Mouse (Mus musculus): ENCODE measurements around the gene Fgd6. TPM values are rescaled to one million over a fixed set of nuclear protein-coding genes. Genes with fewer than 3 reads are reported as not detected.

Gene Fgd6
- polyA plus RNA-seq, 1 experiment, result not detected

DNA sequence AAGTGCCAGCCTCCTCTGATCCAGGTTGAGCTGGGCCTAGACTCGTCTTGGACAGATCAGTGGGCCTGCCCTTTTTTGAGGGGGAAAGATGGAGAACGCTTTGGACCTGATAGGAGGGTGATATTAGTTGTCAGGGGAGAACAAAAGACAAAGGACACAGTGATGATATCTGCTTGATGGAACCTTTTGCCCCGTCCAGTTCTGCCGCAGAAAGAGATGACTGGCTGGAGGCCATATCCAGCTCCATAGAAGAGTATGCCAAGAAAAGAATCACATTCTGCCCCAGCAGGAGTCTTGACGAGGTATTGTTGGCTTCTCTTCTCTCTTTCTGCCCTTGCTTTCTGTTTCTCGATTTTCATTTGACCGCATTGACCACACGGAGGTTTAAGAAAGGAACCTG, 97.3 kb downstream of the Fgd6 start:
- TF ChIP-seq CTCF (IDR thresholded peaks at IDR 0.05; ENCODE audit: insufficient read depth, low read depth, low read length), result no peak
- TF ChIP-seq POLR2A (IDR thresholded peaks at IDR 0.05; ENCODE audit: insufficient read depth, low read depth, low read length), result no peak
- no peak overlapping the region for H3K4me3 ChIP-seq (ENCODE audit: insufficient read depth, low read depth, low read length)
- no peak overlapping the region for H3K27ac ChIP-seq (ENCODE audit: insufficient read depth, low read depth, low read length)
- no peaks in the 10 kb centered on the region; the same call in 1 of the 2 replicates for H3K4me1 ChIP-seq (ENCODE audit: control insufficient read depth, insufficient read depth, low read length)
- 65% methylated on average over 8 of the region's 8 CpGs for WGBS

DNA sequence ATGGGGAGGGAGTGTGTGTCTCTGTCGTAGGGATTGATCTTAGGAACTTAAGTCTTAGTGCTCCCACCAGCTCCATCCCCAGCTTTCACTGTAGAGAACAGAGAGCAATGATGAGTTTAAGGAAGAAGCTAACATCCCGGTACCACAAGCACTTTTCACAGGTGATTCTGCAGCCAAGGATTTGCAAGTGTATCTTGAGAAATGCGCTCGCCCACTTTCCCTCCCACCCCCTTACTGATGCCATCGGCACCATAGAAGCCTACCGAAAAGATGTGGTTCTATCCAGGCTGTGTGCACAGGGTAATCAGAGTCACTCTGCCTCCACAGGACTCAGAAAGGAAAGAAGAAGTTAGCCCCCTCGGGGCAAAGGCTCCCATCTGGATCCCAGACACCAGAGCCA, 97.9 kb downstream of the Fgd6 start:
- H3K4me1 ChIP-seq (ENCODE audit: control insufficient read depth, insufficient read depth, low read length), result no peaks in the 10 kb centered on the region; the same call in 1 of the 2 replicates
- no peak for TF ChIP-seq POLR2A (IDR thresholded peaks at IDR 0.05; ENCODE audit: insufficient read depth, low read depth, low read length)
- no peak for TF ChIP-seq CTCF (IDR thresholded peaks at IDR 0.05; ENCODE audit: insufficient read depth, low read depth, low read length)
- H3K27ac ChIP-seq (ENCODE audit: insufficient read depth, low read depth, low read length), result no peak overlapping the region
- WGBS, result 84% methylated on average over 7 of the region's 7 CpGs
- H3K4me3 ChIP-seq (ENCODE audit: insufficient read depth, low read depth, low read length), result no peak overlapping the region

DNA sequence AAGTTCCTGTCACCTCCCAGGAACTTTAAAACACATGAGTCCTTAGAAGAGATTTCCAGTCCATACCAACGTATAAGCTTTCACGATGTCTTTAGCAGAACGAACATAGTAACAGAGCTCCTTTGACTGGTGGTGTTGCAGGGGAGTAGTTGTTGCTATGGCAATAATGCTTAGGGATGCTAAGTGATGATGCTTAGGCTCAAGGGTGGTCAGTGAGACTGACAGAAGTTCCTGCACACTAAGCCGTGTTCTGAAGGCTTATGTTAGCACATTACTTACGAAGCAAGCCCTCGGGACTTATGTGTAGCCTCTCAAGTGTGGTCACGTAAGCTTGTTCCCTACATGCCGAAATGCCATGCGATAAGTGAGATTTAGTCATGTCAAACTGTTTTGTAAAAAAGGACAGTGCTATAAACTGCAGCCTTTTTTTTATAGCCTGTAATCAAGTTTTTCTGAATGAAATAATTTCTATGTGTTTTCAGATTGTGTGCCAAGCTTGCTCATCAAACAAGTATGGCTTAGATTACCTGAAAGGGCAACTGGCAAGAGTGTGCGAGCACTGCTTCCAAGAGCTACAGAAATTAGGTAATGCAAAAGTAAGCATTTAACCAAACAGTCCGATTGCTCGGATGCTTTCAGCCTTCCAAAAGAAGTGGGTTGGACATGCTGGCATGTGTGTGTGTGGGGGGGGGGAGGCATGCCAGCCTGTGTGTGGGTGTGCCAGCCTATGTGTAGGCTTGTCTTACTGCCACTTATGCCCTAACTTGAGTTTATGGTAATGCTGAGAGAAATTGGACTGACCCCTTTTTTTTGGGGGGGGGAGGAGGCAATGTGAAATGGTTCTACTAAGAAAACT, 99.0 kb downstream of the Fgd6 start:
- H3K4me3 ChIP-seq (ENCODE audit: insufficient read depth, low read depth, low read length), result no peak overlapping the region
- TF ChIP-seq CTCF (IDR thresholded peaks at IDR 0.05; ENCODE audit: insufficient read depth, low read depth, low read length) (no peak), POLR2A (IDR thresholded peaks at IDR 0.05; ENCODE audit: insufficient read depth, low read depth, low read length) (no peak)
- no peak overlapping the region for H3K27ac ChIP-seq (ENCODE audit: insufficient read depth, low read depth, low read length)
- no peaks in the 10 kb centered on the region; the same call in 1 of the 2 replicates for H3K4me1 ChIP-seq (ENCODE audit: control insufficient read depth, insufficient read depth, low read length)
- 68% methylated on average over 12 of the region's 12 CpGs for WGBS

DNA sequence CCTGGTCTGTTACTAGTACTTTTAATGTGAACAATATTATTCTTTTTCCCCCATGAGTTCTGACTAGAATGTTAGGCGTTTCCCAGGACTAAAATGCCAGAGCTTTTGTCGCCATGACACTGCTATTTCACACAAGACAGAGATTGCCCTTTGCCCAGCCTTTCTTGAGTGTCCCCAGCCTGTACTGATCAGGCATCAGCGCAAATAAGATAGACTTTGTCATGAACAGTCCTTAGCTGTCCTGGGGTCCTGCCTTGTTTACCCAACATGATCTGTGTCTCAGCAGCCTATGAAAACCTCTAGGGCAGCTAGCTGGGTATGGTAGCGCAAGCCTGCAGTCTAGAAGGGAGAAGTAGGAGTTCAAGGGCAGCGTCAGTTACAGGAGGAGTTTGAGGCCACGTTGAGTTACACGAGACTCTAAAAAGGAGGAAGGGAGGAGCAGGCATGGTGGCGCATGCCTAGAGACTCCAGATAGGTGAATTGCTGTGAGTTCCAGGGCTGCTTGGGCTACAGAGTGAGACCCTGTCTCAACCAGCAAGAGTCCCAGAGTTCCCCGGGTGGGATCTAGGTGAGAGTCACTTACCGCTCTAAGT, 103.2 kb downstream of the Fgd6 start:
- no peak overlapping the region for H3K27ac ChIP-seq (ENCODE audit: insufficient read depth, low read depth, low read length)
- WGBS, result 91% methylated on average over 10 of the region's 10 CpGs
- no peaks in the 10 kb centered on the region; the same call in 1 of the 2 replicates for H3K4me1 ChIP-seq (ENCODE audit: control insufficient read depth, insufficient read depth, low read length)
- no peak overlapping the region for H3K4me3 ChIP-seq (ENCODE audit: insufficient read depth, low read depth, low read length)
- no peak for TF ChIP-seq POLR2A (IDR thresholded peaks at IDR 0.05; ENCODE audit: insufficient read depth, low read depth, low read length)
- no peak for TF ChIP-seq CTCF (IDR thresholded peaks at IDR 0.05; ENCODE audit: insufficient read depth, low read depth, low read length)

DNA sequence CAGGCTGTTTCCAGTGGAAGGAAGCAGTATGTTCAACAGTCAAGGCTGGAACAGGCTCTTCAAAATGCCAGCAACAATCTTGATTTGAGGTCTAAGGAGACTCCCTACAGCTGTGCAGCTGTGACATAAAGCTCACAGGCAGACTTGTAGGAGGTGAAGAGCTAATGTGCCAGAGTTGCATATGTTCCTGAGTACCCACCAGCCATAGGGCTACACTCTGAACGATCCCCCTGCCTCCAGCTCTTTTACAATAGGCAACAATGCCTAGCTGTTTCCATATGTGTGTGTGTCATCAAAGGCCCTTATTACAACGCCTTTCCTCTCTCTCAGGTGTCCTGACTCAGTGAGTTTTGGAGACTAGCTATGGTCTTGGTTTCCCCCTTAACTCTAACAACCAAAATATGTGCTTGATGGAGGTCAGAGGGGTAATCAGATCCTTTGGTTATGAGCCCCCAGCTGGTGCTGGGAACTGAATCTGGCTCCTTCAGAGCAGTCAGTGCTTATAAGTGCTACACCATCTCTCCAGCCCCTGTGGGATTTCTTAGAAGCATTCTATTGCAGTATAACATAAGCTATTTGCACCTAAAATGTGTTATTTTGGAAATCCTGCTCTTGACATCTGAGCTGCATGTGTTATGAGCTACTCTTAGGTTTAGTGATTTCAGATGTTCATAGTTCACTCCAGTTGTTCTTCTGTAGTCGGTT, 104.6 kb downstream of the Fgd6 start:
- 71% methylated on average over 3 of the region's 3 CpGs for WGBS
- TF ChIP-seq POLR2A (IDR thresholded peaks at IDR 0.05; ENCODE audit: insufficient read depth, low read depth, low read length) (no peak), CTCF (IDR thresholded peaks at IDR 0.05; ENCODE audit: insufficient read depth, low read depth, low read length) (no peak)
- Histone ChIP-seq H3K4me3 (ENCODE audit: insufficient read depth, low read depth, low read length) (no peak overlapping the region), H3K4me1 (ENCODE audit: control insufficient read depth, insufficient read depth, low read length) (no peaks in the 10 kb centered on the region), H3K27ac (ENCODE audit: insufficient read depth, low read depth, low read length) (no peak overlapping the region)

DNA sequence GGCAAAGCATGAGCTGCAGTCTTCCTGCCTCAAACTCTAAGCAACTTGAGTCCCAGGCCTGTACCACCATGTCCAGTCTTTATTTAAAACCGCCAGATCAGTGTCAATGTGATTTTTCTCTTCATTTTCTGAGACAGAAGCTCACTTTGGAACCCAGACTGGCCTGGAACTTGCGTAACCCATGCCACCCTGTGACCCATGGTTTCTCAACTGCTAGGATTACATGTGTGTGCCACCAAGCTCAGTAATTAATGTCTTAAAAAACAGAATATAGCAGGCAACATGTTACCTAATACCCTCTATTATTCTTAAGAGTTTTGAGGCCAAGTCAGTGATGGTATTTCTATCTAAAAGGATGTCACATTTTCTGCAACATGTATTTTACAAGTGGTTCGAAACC, 106.6 kb downstream of the Fgd6 start:
- 92% methylated on average over 3 of the region's 3 CpGs for WGBS
- H3K4me1 ChIP-seq (ENCODE audit: control insufficient read depth, insufficient read depth, low read length), result no peaks in the 10 kb centered on the region
- no peak overlapping the region for H3K4me3 ChIP-seq (ENCODE audit: insufficient read depth, low read depth, low read length)
- no peak overlapping the region for H3K27ac ChIP-seq (ENCODE audit: insufficient read depth, low read depth, low read length)
- TF ChIP-seq CTCF (IDR thresholded peaks at IDR 0.05; ENCODE audit: insufficient read depth, low read depth, low read length), result no peak
- TF ChIP-seq POLR2A (IDR thresholded peaks at IDR 0.05; ENCODE audit: insufficient read depth, low read depth, low read length), result no peak

DNA sequence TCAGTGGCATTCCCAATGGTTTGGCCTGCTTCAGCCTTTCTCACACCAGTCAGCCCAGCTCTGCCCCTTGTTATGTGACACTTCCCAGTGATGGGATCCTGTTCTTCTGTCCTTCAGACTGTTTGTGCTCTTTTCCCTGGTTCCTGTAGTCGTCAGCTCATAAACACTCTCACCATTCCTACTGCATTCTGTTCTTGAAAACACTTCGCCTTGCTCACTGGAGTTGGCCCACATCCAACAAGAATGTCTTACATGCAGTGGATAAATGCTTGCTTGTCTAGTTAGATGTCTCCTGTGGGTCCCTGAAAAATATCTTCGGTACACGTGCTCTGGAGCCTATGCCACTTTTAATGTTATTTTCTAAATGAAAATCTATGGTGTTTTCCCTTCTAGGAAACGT, 108.8 kb downstream of the Fgd6 start:
- no peaks in the 10 kb centered on the region for H3K4me1 ChIP-seq (ENCODE audit: control insufficient read depth, insufficient read depth, low read length)
- H3K27ac ChIP-seq (ENCODE audit: insufficient read depth, low read depth, low read length), result no peak overlapping the region
- no peak overlapping the region for H3K4me3 ChIP-seq (ENCODE audit: insufficient read depth, low read depth, low read length)
- TF ChIP-seq POLR2A (IDR thresholded peaks at IDR 0.05; ENCODE audit: insufficient read depth, low read depth, low read length) (no peak), CTCF (IDR thresholded peaks at IDR 0.05; ENCODE audit: insufficient read depth, low read depth, low read length) (no peak)
- 28% methylated on average over 5 of the region's 5 CpGs for WGBS

DNA sequence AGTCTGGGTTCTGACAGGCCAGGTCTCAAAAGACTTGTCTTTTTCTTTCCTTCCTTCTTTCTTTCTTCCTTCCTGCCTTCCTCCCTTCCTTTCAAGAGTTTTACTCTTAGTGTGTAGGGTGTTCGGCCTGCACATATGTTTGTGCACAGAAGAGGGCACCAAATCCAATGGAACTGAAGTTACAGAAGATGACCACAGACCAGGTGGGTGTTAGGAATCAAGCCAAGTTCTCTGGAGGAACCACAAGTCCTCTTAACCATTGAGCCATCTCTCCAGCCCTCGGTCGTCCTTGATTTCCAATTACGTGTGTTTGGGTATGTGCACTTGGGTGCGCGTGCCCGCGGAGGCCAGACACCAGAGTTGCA, 111.6 kb downstream of the Fgd6 start:
- WGBS, result 10% methylated on average over 8 of the region's 8 CpGs
- Histone ChIP-seq H3K4me1 (ENCODE audit: control insufficient read depth, insufficient read depth, low read length) (no peaks in the 10 kb centered on the region), H3K27ac (ENCODE audit: insufficient read depth, low read depth, low read length) (no peak overlapping the region), H3K4me3 (ENCODE audit: insufficient read depth, low read depth, low read length) (peak overlapping the region; percentile 59)
- TF ChIP-seq CTCF (IDR thresholded peaks at IDR 0.05; ENCODE audit: insufficient read depth, low read depth, low read length) (no peak), POLR2A (IDR thresholded peaks at IDR 0.05; ENCODE audit: insufficient read depth, low read depth, low read length) (no peak)
